Mouse (Mus musculus): ENCODE measurements around the gene Zfp467.

Zfp467 gene

DNA sequence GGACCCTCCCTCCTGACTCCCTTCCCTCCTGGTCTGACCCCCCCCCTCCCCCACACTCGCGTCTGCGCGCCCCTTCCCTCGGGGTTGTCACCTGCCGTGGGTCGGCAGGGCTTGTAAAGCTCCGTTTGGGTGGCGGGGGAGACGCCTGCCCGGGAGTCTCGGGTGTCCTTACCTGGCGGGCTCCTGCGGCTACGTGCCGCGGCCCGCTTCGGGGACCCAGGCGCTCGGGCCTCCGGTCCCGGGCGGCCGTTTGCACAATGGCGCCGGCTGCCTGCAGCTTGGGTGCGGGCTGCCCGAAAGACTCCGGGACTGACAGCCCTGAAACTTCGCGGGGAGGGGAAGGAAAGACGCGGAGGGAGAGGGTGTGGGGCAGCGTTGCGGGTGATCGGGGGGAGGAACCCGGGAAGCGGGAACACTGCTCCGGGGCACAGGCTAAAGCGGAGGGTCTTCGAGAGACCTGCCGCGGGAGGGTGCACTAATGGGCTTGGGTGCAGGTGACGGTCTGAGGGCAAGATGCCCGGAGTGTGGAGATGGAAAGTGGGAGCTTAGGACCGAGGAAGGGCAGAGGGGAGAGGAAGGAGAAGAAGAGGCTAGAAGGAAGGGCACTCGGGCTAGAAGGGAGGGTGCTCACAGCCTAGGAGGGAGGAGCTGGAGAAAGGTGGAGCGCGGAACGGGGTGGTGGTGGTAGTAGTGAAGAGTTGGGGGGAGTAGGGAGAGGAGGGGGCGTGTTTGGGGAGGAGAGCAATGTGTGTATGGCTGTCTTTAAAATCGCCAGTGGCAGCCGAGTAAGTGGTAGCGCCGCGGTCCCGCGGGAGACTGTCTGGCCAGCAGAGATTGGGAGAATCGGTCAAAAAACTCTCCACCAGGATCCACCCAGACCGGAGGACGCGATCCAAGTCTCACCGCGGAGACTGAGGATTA, at the start of gene Zfp467:
TSS of gene Zfp467 (minus strand) at position 645 of the 921 bp plus-strand sequence.
- peak; percentile 63 for DNase-seq (ENCODE audit: low read depth, low spot score)

DNA sequence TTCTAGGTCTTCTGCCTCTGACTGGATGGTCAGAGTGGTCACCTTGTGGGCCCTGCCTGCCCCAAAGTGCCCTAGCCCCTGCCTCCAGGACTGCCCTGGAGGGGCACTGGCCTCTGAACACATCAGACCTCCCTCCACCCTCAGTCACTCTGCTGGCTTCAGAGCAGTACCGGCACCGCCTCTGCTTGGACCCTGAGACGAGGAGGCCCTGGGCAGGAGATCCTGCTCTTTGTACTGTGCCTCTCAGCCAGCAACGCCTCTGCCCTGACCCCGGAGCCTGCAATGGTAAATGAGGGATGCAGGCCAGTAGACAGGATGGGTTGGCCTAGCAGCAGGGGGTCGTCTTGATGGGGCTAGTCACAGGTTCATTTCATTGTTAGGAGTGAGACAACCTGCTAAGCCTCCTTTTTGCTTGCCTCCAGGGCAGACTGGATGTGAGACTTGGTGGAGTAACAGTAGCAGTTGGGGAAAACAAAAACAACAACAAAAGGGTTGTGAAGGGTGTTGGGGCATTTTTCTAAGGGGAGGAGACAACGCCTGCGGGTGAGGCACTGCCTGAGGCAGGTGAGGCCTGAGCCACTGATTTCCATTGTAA, 47.6 kb upstream of the Zfp467 start:
- peak; percentile 95 for DNase-seq (ENCODE audit: low read depth, low spot score)

DNA sequence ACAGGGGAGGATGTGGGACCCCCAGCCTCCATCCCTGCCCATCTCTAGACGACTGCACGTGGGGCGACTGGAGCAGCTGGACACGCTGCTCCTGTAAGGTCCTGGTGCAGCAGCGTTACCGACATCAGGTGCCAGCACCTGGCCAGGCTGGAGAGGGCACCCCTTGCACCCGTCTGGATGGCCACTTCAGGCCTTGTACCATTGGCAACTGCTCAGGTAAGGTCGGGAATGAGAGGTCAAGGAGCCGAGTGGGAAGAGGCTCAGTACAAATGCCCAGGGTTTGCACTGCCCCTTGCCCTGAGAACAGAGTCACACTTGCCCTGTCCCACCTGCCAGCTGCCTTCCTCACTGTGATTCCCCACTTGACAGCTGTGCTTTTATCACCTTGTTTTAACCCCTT, 45.7 kb upstream of the Zfp467 start:
- no peak for DNase-seq (ENCODE audit: low read depth, low spot score)

DNA sequence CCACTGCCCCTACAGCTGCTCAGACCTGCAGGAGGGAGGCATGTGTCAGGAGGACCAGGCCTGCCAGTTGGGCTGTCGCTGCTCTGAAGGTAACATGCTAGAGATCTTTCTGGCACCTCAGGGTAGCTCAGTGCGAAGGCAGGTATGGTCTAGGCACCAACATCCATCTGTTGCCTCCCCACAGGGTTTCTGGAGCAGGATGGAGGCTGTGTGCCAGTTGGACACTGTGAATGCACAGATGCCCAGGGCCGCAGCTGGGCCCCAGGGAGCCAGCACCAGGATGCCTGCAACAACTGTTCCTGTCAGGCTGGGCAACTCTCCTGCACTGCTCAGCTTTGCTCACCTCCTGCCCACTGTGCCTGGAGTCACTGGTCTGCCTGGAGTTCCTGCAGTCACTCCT, 44.1 kb upstream of the Zfp467 start:
- no peak for DNase-seq (ENCODE audit: low read depth, low spot score)

DNA sequence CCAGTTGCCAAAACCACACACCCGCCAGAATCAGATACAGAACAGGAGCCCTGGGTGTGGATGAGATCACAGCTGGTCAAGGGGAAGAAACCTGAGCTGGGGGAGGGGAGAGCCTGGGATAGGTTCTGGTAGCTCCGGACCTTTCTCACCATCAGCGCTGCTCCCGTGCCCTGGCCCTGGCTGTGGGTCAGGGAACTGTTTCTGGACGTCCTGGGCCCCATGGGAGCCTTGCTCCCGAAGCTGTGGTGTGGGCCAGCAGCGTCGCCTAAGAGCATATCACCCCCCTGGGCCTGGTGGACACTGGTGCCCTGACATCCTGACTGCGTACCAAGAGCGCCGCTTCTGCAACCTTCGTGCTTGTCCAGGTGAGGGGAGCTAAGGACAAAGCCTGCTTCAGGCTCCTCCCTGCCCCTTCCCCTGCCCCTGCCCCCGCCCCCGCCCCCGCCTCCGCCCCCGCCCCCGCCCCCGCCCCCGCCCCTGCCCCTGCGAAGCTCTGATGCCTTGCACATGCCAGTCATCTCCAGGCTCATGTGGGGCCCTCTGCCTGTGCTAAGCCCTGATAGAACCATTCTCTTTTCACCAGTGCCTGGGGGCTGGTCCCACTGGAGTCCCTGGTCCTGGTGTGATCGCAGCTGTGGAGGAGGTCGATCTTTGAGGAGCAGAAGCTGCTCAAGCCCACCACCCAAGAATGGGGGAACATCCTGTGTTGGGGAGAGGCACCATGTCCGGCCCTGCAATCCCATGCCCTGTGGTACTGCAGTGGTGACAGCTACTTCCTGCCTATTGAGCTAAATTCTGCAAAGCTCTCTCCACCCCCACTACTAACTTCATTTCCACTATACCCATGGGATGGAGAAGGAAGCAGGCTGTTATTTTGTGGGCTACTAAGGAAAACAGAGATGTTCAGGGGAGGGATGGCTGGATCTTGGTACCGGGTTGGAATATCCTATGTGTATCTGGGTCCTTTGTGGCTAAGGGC, 42.4 kb upstream of the Zfp467 start:
- DNase-seq (ENCODE audit: low read depth, low spot score) = peak; percentile 20

DNA sequence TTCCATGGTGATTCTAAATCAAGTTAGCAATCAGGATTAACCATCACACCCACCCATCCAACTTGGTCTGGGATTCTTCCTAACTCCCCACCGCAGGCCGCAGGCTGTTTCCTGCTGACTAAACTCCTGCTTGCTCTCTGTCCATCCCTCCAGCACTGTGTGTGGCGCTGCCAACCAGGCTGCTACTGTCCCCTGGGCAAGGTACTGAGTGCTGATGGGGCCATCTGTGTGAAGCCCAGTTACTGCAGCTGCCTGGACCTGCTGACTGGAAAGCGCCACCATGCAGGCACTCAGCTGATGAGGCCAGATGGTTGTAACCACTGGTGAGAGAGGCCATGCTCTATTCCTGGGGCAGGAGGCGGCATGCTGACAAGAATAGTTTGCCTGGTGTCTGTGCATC, 36.9 kb upstream of the Zfp467 start:
- no peak for DNase-seq (ENCODE audit: low read depth, low spot score)

DNA sequence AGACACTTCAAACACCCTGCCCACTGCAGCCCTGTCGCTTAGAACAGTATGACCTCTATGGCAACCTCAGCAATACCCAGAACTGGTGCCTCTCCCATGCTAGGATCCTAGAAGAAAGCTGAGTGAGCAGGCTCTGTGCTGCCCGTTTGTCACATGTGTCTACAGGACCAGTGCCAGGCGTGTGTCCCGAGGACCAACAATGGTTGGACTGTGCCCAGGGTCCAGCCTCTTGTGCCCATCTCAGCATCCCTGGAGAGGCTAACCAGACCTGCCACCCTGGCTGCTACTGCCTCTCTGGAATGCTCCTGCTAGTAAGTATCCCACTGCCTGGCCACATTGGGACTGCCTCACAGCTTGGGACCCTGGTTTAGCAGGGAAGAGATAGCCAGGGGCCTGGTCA, 32.8 kb upstream of the Zfp467 start:
- no peak for DNase-seq (ENCODE audit: low read depth, low spot score)

DNA sequence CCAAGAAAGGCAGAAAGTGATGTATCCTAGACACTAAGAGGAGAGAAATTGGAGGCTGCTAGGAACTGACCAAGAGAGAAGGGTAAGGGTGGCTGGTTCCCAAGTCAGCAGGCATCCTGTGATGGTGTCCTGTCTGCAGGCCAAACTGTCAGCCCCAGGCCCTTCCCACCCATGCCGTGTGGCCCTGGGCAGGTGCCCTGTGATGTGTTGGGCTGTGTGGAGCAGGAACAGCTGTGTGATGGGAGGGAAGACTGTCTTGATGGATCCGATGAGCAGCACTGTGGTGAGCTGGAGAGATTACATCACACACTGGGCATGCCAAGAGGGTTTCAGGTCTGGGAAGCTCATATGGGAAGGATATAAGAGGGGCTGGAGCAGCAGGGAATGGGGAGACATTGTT, 25.1 kb upstream of the Zfp467 start:
- DNase-seq (ENCODE audit: low read depth, low spot score) = no peak

DNA sequence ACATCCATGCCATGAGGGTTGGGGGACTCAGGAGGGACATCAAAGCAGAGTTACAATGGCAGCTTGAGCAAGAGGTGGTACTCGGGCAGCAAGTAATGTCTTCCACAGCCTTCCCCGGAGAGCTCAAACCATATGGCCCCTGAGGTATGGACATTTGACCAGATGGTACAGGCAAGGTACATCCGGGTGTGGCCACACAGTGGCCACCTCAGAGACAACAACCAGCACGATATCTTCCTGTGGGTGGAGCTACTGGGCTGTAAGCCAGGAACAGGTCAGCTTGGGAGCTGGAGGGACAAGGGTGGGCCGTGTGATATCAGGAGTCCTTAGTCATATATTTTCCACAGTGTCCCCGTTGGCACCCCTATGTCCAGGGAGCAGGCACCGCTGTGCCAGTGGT, 21.9 kb upstream of the Zfp467 start:
- DNase-seq (ENCODE audit: low read depth, low spot score) = no peak

DNA sequence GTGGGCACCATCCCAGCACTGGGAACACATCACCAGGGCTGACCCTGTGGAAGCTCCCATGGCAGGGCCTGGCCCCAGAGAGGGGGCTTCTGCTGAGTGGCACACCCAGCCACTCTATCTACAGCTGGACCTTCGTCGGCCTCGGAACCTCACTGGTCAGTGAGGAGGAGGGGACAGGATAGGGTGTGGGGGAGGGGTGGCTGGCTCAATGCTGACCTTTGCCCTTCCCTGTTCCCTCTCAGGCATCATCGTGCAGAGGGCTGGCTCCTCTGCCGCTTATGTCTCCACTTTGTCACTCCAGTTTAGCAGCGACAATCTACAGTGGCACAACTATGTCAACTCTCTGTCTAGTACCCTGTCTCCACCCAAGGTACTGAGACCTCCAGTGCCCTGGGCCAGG, 21.1 kb upstream of the Zfp467 start:
- no peak for DNase-seq (ENCODE audit: low read depth, low spot score)

DNA sequence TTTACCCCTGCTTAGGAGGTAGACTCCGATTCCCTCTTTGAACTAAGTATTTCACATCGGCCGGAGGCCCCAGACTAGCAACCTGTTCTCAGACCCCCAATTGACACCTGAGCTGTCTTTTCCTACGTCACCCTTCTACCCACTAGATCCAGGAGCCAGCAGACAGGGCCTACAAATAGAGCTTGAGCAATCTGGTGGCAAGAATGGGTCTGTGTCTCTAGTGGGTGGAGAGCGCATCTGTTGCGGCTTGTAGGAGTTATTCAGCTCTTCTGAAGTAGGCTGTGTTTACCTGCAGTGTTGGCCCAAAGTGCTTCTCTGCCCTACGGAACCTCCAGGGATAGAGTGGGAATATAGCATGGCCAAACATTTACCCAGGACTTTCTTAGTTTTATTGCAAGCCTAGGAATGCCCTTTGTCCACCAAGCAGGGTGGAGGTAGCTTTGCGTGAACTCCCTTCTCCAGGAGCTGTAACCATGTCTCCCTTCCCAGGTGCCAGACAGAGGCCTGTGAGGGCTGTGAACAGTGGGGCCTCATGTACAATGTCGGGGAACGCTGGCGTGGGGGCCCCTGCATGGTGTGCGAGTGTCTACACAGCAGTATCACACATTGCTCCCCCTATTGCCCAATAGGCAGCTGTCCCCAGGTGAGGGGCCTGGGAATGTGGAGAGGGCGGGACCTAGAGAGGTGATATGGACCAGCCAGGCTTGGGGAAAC, 19.5 kb upstream of the Zfp467 start:
- DNase-seq (ENCODE audit: low read depth, low spot score) = no peak

DNA sequence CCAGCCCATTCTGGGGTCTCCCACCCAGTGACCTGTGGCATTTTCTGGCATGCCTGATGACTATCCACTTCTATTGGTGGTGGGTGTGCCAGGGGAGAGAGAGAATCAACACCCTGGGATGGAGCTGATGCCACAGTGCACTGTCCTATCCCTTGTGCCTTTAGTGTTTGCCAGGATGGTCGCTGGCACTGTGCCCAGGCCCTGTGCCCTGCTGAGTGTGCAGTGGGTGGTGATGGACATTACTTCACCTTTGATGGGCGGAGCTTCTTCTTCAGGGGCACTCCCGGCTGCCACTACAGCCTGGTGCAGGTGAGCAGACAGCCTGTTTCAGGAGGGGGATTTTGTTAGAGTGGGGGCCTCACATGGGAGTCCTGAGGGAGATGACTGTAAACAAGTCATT, 7.1 kb upstream of the Zfp467 start:
- DNase-seq (ENCODE audit: low read depth, low spot score) = no peak

DNA sequence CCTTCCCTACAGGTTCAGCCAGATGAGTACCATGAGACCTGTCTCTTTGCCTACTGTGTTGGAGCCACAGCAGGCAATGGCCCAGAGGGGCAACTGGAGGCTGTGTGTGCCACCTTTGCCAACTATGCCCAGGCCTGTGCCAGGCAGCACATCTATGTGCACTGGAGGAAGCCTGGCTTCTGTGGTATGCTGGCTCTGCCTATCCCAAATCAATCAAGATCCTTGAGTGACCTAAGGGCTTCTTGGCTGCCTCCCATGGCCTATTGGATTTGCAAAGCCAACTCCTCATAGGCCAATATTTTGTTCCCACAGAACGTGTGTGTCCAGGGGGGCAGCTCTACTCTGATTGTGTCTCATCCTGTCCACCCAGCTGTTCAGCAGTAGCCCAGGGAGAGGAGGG, 6.5 kb upstream of the Zfp467 start:
- no peak for DNase-seq (ENCODE audit: low read depth, low spot score)

DNA sequence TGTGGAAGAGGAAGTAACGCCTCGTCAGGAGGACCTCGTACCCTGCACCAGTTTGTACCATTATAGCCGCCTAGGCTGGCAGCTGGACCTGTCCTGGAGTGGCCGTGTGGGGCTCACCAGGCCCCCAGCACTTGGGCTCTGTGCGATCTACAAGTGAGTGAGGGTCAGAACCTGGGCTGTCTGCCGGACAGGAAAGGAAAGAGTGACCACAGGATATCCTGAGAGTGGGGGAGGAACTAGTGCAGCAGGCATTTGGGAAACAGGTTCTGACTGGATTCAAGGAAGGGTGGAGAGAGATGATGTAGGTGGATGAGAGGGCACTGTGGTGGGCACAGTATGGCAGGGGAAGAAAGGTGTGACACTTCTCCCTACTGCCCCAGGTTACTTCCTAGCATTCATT, 2.9 kb upstream of the Zfp467 start:
- DNase-seq (ENCODE audit: low read depth, low spot score) = no peak

DNA sequence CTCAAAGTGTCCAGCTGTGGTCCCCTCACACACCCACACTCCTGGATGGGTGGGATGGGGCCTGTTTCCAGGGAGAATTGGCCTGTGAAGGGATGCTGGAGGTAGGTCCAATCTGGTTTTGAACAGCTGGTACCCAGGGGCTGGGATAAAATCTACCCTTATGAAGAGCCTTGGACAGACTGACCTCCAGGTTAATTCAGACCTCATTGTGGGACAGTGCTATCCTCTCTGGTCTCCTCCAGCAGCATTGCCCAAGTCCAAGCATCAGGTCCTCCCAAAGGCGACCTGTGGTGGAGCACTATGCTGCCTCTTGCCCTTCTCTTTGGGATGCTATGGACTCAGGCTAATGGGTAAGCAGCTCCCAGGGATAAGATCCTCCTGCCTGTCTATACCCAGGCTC, 2.3 kb upstream of the Zfp467 start, which contains the start of gene Sspo:
TSS of gene Sspo (plus strand) at position 301 of the 400 bp plus-strand sequence.
- no peak for DNase-seq (ENCODE audit: low read depth, low spot score)

DNA sequence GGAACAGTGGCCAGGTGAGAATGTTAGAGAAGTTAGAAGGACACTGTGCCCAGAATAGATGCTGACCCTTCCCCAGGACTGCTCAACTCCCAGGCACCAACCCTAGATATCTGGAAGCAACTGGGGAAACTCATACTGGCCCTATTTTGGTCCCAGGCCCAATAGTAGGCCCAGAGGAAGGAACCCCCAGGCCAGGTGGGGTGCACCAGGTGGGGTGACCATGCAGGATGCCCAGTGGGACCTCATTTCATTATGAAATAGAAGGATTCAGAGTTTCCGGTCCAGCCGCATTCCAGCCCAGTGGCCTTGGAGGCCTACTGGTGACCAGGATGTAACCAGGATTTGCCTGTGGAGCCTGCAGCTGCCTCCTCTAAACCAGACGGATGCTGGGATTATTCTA, 1.3 kb upstream of the Zfp467 start:
- no peak for DNase-seq (ENCODE audit: low read depth, low spot score)

DNA sequence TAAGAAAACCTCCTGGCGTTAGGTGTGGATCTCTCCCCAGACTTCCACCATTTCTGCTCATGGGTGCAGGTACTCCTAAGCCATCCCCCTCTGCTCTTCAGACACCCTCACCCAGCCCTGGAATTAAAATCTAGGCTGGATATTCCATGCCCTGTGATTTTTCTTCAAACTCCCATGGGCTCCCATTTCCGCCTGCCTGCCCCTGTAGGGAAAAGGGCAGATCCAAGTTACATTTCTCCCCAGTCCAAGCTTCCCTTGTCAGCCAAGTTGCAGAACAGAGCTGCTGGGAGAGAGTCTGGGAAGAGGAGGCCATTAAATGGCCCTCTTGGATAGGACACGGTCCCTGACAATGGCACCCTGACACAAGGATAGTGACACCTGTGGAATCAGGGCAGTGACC, 631 bp upstream of the Zfp467 start:
- no peak for DNase-seq (ENCODE audit: low read depth, low spot score)

DNA sequence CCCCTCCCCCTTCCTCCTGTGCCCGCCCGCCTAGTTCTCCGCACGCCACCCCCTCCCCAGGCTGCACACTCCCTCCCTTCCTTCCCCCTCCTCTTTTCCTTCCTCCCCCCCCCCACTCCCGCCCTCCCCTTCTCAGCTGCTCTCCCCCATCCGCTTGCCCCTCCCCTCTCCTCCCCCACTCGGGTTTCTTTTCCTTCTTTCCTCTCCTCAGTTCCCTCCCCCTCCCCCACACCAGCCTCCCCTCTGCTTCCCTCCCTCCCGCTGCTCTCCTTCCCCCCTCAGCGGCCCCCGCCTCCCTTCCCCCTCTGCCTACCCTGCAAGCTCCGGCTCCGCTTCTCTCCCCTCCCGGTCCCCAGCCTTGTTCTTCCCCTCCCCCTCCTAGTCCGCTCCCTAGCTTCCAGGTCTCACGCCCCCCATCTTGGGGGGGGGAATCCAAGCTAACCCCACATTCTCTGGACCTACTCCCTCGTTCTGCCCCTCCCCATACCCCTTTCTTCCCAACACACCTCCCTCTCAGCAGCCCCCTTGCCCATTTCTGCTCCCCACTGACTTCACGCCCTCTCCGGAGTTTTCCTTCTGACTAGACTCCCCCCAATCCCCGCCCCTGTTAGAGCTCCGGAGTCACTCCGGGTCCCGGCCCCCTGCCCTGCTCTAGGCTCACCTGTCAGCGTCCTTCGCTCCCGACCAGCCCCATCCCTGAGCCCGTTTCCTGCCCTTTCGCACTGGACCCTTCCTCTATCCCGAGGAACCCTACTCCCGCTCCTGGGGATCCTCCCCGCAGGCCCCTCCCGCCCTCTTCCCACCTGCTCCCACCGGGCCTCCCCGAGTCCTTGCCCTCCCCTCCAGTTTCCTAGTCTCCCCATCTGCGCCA, 1.1 kb downstream of the Zfp467 start:
- DNase-seq (ENCODE audit: low read depth, low spot score) = peak; percentile 89

DNA sequence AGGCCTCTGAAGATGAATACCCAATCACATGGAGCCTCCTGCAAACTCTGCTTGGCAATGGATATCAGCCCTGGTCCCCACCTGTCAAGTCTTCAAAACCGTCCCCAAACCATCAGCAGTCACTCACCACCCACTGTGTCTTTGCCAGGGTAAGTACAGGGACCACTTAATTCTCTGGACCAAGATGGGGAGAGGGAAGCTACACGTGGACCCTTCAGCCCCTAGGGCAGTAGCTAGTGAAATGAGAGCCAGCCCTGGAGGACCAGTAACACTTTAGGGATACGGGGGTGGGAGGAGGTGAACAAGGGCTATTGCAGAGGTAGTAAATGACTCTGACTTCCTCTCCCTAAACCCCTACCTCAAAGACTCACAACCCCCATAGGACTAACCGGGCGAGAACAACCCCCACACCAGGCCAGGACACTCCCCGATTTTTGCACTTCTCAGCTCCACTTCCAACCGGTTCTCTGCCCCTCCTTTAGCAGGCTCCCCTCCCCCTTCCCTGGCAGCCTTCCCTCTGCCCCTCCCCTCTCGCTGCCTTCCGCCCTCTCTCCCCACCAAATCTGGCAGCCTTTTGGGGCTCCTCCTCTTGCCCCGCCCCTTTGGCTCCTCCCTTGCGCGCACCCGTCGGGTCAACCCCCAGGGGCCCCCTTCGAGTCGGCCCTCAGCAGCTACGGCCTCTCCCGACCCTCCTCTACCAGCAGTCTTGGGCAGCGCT, 1.9 kb downstream of the Zfp467 start:
- peak; percentile 91 for DNase-seq (ENCODE audit: low read depth, low spot score)
